Mouse (Mus musculus): ENCODE measurements around the gene Rpp40.

Rpp40 gene

DNA sequence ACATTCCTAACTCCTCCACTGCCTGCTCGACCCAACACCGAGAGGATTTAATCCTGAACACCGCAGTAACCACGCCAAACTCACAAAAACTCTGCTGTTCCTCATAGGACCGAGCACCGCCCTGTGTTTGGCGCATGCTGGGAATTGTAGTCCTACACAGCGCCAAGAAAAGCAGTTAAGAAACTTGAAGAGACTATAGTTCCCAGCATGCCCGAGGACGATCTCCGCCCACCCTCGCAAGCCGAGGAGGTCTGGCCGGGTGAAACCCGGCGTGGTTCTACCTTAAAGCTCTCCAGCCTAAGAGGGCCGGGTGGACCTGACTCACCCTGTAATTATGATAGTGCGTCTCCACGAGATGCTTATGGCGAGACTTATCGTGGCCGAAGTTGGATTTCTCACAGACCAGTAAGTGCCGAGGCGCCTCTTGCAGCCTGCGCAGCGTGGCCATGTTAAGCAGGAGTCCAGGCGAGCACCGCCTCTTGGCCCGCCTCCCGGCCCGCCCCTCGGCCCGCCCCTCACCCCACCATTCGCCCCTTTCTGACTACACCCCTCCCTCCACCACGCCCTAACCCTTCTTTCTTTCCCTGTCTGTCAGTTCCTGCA, at the start of gene Rpp40:
Gene Rpp40 (minus strand): TSS at position 481 of the 603 bp plus-strand sequence.
- DNase-seq (ENCODE audit: low spot score in 2 of 2) = peak; percentile 81 to 86

DNA sequence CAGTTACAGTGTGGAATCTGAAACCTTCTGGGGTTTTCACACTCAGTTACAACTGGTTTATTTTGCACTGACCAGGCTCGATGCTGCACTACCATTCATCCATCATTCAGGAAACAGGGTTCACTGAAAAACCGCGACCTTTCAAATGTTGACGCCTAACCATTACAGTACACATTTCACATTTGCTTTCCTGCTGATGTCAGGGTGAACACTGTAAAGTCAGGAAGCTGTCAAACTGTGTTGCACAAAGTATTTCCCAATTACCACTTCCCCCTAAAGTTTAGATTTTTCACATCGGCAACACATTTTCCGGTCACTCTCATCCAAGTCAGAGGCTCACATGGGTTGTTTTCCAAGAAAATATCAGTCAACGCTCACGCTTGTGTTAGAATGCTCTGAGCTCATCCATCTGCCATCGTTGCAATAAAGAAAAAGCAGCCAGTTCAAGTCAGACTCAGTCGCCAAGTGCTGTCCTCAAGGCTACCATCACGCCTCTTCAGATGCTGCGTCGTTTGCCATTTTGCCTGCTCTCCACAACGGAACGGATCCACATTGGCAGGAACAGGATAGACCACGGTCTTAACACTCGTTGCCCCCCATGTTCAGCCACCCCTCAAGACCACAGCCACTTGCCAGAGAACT, 43.8 kb upstream of the Rpp40 start:
- DNase-seq (ENCODE audit: low spot score in 2 of 2) = no peak

DNA sequence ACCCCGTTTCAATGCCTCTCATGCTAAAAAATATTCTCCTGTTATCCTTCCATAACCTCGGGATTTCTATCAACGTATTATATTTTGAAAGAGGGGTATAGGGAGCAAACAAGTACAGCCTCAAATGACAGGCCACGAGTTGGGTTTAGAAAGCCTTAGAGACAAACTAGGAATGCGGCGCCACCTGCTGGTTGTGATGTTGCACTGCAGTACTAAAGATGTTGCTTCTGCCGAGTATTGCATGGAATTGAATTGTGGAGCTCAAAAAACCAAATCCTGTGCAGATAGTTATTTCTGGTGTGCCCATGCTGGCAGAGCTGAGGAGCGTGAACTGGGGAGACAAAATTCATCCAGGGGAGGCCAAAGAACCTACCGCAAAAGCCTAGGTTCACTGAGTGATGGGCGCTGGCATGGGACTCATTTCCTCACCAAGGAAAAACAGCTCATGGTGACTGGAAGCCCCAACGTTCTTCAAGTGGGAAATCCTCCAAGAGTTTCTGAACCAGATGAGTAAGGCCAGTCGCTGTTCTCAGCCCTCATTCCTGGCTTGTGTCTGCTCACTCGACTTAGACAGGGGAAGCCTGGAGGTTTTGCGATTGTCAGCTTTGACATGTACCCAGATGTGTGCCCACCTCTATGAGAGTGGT, 41.3 kb upstream of the Rpp40 start:
- peak; percentile 67 to 74 for DNase-seq (ENCODE audit: low spot score in 2 of 2)

DNA sequence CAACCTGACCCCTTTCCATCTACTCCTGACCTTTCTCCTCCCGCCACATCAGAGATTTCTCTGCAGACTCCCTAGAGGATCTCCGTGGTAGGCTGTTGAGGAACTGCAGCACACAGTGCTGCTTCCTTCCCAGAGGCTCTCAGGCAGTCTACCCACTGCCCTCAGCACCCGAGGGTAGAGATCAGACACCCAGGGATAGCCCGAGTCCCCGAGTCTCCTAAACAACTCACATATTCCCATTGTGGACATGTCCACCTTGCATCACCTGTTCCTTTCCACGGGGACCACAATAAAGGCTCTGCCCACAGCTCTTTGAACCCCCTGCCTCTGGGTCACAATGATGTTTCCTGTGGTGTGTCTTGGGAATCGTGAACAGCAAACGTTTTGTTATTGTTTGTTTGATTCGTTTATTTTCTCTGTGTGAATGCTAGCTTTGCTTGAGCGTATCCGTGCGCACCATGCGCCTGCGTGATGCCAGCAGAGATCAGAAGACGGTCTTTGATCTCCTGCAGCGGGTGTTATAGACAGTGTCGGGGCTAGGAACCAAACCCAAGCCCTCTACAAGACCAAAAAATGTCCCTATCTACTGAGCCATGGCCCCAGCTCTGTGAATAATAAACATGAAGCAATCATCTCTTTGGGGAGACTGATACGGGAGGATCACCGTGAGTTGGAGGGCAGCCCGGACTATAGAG, 40.6 kb upstream of the Rpp40 start:
- no peak for DNase-seq (ENCODE audit: low spot score in 2 of 2)

DNA sequence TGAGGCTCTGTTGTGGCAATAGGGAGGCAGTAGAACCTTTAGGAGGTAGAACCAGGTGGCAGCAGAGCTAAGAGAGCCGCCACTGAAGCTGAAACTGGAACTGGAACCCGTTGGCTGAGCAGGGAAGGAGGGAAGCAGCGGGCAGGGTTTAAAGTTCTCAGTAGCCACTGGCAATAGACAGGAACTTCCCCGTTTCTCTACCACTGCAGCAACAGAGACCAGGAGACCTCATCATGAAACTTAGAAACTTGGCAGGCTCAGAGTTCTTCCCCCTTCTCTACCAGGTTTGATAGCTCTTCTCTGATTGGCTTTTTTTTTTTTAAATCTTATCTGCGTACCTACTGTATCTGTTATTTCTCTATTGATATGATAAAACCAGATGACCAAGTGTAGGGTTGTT, 34.8 kb upstream of the Rpp40 start:
- no peak for DNase-seq (ENCODE audit: low spot score in 2 of 2)

DNA sequence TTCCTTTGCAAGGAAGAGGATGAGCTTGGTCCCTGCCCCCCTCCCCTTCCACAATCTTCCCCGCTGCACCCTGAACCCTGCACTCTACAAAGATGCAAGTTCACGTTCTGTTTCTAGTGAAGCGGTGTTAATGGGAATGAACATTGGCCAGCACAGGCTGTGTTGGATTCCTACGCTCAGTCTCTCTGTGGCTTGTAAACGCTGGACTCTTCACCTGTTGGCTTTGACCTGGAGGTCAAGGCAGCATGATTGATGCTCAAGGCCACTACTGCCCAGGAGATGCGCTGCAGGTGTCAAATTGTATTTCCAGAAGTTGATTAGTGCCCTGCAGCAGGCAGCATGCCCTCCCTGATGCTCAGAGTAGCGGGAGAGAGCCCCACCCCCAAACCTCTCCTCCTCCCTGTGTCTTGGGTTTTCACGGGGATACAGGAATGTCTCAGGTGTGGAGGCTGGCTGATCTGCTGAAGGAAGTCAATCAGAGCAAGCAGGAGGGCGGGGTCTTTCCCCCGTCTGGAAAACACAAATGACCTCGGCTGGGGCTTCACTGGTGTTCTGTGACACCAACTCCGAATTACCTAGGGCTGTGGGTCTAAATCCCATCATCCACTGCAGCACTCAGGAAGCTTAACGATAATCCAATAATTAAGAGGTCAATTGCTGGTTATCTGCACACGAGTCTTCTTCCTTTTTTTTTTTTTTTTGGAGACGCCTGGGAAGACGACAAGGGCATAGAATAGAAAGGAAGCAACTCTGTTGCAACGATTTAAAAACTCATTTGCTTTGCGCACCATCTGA, 33.9 kb upstream of the Rpp40 start:
- DNase-seq (ENCODE audit: low spot score in 2 of 2) = no peak

DNA sequence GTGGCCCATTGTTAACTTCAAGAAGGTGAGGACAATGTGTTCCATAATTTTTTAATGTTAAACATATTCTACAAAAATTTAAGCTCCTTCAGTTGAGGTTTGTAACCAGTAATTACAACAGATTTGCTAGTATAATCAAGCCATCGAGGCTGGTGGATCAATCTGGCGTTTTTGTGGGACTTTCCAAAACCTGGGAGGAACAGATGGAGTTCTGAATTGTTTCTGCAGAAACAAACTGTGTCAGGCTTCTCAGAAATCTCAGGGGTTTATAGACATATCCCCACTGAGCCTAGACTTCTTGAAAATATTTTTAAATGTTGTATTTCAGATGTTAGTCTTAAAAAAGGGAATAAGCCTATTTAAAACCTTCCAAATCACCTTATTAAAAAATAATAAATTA, 31.8 kb upstream of the Rpp40 start:
- DNase-seq (ENCODE audit: low spot score in 2 of 2) = no peak

DNA sequence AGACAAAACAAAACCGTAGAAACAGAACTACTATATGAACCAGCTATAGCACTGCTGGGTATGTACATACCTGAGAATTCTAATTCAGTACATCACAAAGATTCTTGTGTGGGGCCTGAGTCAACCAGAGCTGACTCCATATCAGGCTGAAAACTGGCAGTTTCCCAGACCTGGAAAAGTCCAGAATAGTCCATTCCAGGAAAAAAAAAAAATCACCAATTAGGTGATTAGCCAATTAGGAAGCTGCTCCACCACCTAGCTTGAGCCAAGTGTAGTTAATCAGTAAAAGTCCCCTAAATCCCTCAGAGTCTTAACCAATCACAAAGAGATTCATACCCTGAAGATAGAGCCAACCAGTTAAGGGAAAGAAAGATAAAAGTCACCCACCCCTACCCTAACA, 5.3 kb upstream of the Rpp40 start:
- DNase-seq (ENCODE audit: low spot score in 2 of 2) = no peak

DNA sequence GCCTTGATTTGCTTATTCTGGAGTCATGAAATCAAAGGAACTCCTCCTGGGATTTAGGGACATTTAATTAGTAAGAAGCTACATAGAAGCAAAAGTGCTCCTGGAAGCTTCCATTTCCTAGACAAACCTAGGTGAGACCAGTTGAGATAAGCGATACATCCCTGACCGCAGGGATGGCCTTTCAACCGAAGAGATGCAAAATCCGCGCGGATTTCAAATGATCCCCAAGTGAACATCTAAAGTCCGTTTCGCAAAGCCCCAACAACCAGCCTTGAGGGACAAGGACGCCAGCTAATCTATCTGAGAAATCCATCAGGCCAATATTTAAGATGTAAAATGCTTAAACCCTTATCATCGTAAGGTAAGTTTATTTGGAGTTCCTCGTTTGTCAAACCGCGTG, 781 bp downstream of the Rpp40 start:
- DNase-seq (ENCODE audit: low spot score in 2 of 2) = peak; percentile 5 to 8

DNA sequence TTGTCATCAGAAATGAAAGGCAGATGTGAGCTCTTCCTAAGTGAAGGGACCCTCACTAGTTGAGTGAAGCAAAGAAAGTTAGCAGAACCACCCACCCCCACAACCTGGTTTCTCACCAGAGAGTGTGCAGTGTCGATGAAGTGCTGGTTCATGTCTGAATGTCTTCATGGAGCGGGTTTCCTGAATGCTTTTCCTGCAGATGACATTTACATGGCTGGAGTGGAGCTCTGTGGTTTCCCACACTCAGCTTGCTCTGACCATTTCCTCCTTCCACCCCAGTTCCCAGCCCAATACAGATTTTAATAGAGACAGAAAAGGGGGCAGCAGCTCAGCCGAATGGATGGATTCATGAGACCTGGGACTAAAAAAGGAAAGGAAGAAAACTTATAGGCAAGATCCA, 13.3 kb downstream of the Rpp40 start:
- no peak for DNase-seq (ENCODE audit: low spot score in 2 of 2)

DNA sequence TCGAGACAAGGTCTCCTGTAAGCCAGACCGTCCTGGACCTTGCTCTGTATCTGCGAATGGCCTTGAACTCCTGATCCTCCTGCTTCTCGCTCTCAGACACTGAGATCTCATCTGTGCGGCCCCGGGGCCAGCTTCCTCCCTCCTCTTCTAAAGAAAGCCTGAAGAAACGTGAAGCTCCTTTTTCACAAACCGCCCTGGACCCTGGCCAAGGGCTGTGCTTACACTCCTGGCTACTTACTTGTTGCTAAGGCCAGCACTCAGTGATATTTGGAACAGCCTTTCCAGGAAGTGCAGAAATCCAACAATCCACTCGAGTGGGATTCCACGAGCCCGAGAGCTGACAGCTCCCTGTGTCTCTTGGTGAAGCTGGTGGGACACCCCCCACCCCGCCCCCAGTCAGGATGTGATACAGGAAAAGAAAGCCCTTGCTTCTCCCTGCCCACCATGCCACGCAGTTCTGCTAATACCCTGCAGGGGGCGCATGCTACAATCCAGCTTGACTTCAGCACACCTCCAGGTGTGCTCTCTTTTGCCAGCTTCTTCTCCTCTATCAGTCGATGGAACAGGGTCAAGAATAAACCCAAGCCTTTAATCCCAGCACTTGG, 19.9 kb downstream of the Rpp40 start:
- DNase-seq (ENCODE audit: low spot score in 2 of 2) = no peak

DNA sequence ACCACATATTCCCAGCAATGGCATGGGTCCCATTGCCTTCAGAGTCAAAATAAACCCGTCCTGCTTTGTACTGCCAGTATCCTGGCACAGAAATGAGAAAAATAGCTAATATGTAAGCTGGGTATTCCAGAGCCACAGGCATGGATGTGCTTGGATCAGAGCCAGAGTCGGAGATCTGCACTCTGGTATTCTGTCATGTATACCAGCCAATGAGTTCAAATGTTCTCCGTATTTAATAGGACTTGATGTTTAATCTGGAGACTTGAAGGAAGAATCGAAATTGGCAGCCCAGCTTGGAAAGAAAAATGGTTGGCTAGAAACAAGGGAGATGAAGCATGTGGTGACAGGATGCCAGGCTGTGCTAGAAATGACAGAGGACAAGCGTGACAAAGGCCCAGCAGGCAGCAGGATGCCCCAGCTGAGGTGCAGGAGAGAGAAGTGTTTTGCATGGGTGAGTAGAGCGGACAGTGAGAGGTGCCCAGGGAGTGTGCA, 25.6 kb downstream of the Rpp40 start:
- no peak for DNase-seq (ENCODE audit: low spot score in 2 of 2)

DNA sequence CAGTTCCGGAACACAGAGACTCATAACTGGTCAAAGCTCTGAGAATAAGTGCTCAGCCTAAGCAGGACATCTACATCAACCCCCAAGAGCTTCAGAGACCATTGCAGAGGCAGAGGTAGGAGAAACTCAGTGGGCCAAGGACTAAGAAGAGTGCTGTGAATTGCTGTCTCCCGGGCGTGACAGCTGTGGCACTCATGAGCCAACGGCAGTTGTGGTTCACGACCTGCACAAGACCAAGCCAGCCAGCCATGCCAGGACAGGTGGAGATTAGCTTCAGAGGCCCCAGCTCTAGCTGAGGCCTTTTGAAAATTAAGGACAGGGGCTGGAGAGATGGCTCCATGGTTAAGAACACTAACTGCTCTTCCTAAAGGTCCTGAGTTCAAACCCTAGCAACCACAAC, 26.6 kb downstream of the Rpp40 start:
- DNase-seq (ENCODE audit: low spot score in 2 of 2) = no peak

DNA sequence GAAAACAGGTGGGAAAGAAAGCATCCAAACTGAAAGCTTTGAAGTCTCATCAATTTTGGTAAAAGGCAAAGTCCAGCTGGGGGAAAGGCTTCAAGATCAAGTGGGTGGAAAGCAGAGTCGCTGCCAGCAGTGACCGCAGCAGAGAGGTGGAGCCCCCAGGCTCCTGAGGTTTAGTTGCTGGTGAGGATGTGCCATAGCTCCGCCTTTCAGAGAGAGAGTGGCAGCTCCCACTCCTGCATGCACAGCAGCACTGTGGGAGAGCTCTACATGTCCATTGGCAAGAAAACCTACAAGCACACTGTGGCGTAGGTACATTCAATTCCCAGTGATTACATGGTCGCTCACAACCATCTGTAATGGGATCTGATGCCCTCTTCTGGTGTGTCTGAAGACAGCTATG, 27.1 kb downstream of the Rpp40 start:
- no peak for DNase-seq (ENCODE audit: low spot score in 2 of 2)

DNA sequence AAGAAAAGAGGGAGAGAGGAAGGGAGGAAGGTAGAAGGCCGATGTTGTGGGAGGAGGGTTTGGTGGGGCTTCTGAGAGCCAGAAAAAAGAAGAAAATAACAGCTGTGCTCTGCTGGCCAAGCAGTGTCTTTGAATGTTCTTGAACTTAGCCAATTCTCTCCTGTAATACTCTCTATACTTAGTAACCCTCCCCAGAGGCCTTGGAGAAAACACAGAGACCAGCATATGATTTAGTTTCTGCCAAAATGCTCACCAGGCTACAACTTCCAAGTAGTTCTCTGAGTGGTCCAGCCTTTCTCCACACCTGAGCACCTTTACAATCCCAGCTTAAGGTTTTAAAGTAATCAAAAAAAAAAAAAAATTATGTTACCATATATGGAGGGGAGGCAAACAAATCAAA, 27.9 kb downstream of the Rpp40 start:
- no peak for DNase-seq (ENCODE audit: low spot score in 2 of 2)

DNA sequence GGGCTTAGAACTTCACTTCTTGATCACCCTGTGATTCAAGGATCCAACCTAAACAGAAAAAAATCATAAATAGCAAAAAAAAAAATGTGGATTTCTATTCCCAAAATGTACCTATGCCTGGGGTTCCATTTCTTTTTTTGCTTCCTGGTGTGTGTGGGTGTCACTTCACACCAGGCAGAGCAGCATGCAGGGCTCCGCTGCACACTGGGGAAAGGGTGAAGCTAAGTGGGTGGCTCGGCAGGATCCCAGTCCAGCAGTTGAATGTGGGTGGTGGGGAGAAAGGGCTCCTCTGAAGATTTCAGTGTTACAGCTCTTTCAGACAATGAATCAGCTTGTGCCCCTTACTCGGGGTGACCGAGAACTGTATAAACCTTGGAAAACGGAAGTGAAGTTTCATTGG, 30.8 kb downstream of the Rpp40 start:
- DNase-seq (ENCODE audit: low spot score in 2 of 2) = no peak

DNA sequence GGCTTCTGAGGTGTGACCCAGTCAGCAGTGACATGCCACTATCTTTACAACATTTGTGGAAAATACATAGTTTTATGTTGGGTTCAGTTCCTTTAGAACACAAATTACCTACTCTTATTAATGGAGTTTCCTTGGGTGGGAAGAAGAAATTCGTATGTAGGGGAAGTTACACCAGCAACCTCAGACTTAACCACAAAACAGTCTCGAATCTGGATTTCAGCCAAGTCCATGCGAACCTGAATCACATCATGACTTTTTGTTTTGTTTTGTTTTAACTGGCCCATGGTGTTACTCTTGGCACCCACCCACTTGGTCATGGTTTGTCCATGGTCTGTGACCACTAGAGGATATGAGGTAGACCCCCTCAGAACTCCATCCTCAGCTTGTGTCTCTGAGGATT, 35.1 kb downstream of the Rpp40 start:
- no peak for DNase-seq (ENCODE audit: low spot score in 2 of 2)

DNA sequence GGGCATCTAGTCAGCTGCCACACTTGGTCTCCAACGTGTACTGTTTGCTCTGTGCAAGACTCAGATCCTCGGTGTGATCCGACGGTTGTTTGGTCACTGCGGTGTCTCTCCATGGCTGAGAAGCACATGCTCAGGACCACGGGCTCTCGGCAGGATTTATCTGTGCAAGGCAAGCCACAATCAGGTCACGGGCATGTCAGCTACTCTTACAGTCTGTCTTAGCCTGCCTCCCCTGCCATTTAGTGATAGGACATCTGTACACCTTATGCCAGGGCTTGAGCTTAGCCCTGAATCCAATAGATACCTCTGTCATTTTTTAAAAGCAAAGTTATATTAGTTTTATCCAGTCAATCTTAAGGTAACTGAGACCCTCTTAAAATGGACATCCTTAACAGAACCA, 35.5 kb downstream of the Rpp40 start:
- DNase-seq (ENCODE audit: low spot score in 2 of 2) = no peak

DNA sequence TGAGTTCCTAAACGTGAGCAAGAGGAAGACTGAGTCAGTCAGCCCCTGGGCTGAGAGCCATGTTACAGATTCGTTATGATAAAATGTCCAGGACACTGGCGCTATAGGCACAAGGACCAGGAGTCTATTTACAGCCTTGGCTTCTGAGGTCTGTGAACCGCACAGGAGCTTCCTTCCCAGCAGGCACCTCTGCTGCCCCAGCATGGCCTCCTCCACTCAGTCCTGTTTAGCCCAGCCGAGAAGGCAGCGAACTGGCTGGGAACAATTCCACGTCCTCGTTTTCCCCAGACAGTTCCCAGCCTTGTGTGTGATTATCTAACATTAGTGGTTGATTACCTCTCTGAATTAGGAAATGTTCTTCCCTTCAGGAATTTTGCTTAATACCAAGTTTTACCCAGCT, 45.2 kb downstream of the Rpp40 start:
- DNase-seq (ENCODE audit: low spot score in 2 of 2) = no peak

DNA sequence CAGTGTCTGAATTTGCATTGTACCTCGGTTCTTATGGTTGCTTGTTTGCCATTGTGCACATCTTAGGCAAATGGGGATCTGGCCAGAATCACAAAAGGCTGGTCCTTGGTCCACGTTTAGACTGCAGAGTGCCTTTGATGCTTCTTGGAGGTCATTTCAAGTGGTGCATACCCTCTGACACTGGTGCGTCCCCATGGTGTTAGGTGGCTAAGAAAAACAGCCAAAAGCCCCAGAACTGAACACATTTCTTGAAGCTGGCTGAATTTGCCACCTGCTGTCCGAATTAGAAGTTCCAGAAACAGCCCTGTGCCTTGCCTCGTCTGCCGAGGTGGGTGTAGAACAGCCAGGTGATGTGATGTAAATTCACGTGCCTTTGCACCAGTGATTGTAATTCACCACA, 48.7 kb downstream of the Rpp40 start:
- no peak for DNase-seq (ENCODE audit: low spot score in 2 of 2)

DNA sequence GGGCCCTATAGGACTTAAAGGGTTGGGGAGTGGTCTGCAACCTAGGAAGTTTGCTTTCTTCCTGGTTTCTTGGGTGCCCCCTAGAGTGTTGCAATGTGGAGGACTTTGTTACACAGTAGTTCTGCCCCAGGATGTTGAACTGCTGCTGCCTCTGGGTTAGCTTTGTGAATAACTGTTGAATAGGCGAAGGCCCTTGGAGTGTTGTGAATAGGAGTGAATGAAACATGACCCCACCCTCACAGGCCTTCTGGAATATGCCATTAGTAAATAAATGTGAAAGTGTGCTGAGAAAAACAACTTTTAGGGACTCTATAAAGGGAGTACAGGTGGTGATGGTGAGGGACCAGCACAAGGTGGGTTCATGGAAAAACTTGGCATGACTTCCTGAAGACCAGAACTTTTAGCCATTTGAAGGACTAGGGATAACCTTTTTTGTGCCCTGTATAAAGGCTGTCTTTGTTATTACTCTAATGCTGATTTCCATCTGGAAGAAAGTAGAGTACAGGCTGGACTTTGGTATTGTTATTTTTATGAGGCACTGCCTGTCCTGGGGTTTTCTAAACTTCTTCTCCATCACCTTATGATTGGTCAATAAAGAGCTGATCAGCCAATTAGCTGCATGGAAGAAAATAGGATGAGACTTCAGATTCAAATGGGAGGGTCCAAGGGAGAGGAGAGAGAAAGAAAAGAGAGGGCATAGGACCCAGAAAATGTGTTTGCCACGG, 53.1 kb downstream of the Rpp40 start:
- DNase-seq (ENCODE audit: low spot score in 2 of 2) = no peak
